Mouse (Mus musculus): ENCODE data around the gene Fbxl13. TPM values are rescaled to one million over a fixed set of nuclear protein-coding genes. Genes with fewer than 3 reads are reported as not detected.

The Fbxl13 gene
- polyA plus RNA-seq, 1 experiment from 2014 or later = 0.07 TPM

- Histone ChIP-seq H3K9ac (ENCODE audit: low read depth, low read length) (no peak overlapping the region), H3K4me1 (replicated peaks; ENCODE audit: control insufficient read depth, insufficient read depth, low read length) (0 out of 2 replicates have a peak, but pooled peaks cover 2% of the 10 kb centered on the region), H3K4me2 (replicated peaks; ENCODE audit: low read depth) (no peak overlapping the region), H3K27me3 (replicated peaks; ENCODE audit: control insufficient read depth, insufficient read depth, low read length) (no peaks in the 10 kb centered on the region), H3K27ac (ENCODE audit: low read depth, low read length) (no peak overlapping the region), H3K4me3 (ENCODE audit: low read depth, low read length) (no peak overlapping the region), H3K36me3 (ENCODE audit: control insufficient read depth, insufficient read depth) (no peaks in the 10 kb centered on the region), H3K9me3 (ENCODE audit: control insufficient read depth) (no peaks in the 10 kb centered on the region)
- ATAC-seq = no peak
- no peak for TF ChIP-seq CTCF (IDR thresholded peaks at IDR 0.05; ENCODE audit: low read depth)
- WGBS = 75% methylated on average over 4 of the region's 4 CpGs
Measured at GRCm38 (mm10) chr5:21542226-21542625, 103.2 kb downstream of the Fbxl13 start.

DNA sequence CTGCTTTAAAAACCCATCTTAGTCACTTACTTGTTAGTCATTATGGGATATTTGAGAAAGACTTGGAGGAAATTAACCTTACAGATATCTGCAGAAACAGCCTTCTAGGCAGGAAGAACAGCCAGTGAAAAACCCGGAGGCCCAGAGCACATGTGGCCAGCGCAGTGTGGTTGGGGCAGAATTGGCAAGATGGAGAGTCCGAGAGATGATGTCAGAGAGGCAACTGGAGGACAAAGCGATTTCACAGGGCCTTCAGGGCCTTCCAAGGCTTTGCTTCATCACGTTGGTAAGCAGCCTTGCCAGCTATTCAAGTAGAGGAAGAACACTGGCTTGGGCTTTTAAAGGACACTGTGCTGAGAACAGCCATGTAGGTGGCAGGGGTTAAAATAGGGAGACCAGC lies 112.5 kb downstream of the Fbxl13 start:
- no peaks in the 10 kb centered on the region for H3K27me3 ChIP-seq (replicated peaks; ENCODE audit: control insufficient read depth, insufficient read depth, low read length)

DNA sequence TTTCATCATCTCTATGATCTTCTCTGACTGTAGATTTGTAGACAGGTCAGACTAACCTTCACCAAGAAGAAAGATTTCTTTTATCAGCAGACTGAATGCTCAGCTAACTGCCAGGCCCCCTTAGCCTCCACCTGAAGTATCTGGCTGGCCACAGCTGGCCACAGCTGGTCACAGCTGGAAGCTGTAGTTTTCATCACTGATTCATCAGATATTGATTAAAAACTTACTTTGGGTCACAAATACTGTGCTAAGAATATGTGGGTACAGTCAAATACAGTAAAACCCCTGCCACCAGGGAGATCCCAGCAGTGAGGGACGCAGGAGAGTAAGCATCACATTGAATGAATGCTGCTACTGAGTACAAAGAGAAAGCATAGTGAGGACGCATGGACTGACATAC lies 113.3 kb downstream of the Fbxl13 start:
- no peak overlapping the region for H3K4me3 ChIP-seq (ENCODE audit: low read depth, low read length)
- H3K9ac ChIP-seq (ENCODE audit: low read depth, low read length) = no peak overlapping the region
- WGBS = 90% methylated on average over 2 of the region's 2 CpGs
- no peak for TF ChIP-seq CTCF (IDR thresholded peaks at IDR 0.05; ENCODE audit: low read depth)
- H3K27me3 ChIP-seq (replicated peaks; ENCODE audit: control insufficient read depth, insufficient read depth, low read length) = no peaks in the 10 kb centered on the region
- H3K9me3 ChIP-seq (ENCODE audit: control insufficient read depth) = no peaks in the 10 kb centered on the region
- H3K4me2 ChIP-seq (replicated peaks; ENCODE audit: low read depth) = no peak overlapping the region
- H3K36me3 ChIP-seq (ENCODE audit: control insufficient read depth, insufficient read depth) = no peaks in the 10 kb centered on the region
- no peak for ATAC-seq
- no peak overlapping the region for H3K27ac ChIP-seq (ENCODE audit: low read depth, low read length)
- H3K4me1 ChIP-seq (replicated peaks; ENCODE audit: control insufficient read depth, insufficient read depth, low read length) = 0 out of 2 replicates have a peak, but pooled peaks cover 5% of the 10 kb centered on the region

More for the DNA sequence above, 112.5 kb downstream of the Fbxl13 start:
- ATAC-seq = no peak
- no peak overlapping the region for H3K27ac ChIP-seq (ENCODE audit: low read depth, low read length)
- WGBS = 88% methylated on average over 5 of the region's 5 CpGs
- H3K9me3 ChIP-seq (ENCODE audit: control insufficient read depth) = no peaks in the 10 kb centered on the region
- H3K4me2 ChIP-seq (replicated peaks; ENCODE audit: low read depth) = no peak overlapping the region
- TF ChIP-seq CTCF (IDR thresholded peaks at IDR 0.05; ENCODE audit: low read depth) = no peak
- H3K9ac ChIP-seq (ENCODE audit: low read depth, low read length) = no peak overlapping the region
- no peak overlapping the region for H3K4me3 ChIP-seq (ENCODE audit: low read depth, low read length)
- no peaks in the 10 kb centered on the region for H3K36me3 ChIP-seq (ENCODE audit: control insufficient read depth, insufficient read depth)
- H3K4me1 ChIP-seq (replicated peaks; ENCODE audit: control insufficient read depth, insufficient read depth, low read length) = 0 out of 2 replicates have a peak, but pooled peaks cover 5% of the 10 kb centered on the region

- Histone ChIP-seq H3K27me3 (replicated peaks; ENCODE audit: control insufficient read depth, insufficient read depth, low read length) (no peaks in the 10 kb centered on the region), H3K9me3 (ENCODE audit: control insufficient read depth) (no peaks in the 10 kb centered on the region), H3K4me1 (replicated peaks; ENCODE audit: control insufficient read depth, insufficient read depth, low read length) (0 out of 2 replicates have a peak, but pooled peaks cover 5% of the 10 kb centered on the region), H3K27ac (ENCODE audit: low read depth, low read length) (no peak overlapping the region), H3K36me3 (ENCODE audit: control insufficient read depth, insufficient read depth) (no peaks in the 10 kb centered on the region), H3K4me2 (replicated peaks; ENCODE audit: low read depth) (no peak overlapping the region), H3K9ac (ENCODE audit: low read depth, low read length) (no peak overlapping the region), H3K4me3 (ENCODE audit: low read depth, low read length) (no peak overlapping the region)
- TF ChIP-seq CTCF (IDR thresholded peaks at IDR 0.05; ENCODE audit: low read depth) = no peak
- 77% methylated on average over 8 of the region's 8 CpGs for WGBS
- no peak for ATAC-seq
Measured at GRCm38 (mm10) chr5:21529110-21529720, 116.2 kb downstream of the Fbxl13 start.

GRCm38 (mm10) chr5:21528068-21528842 lies 117.2 kb downstream of the Fbxl13 start:
- no peaks in the 10 kb centered on the region for H3K36me3 ChIP-seq (ENCODE audit: control insufficient read depth, insufficient read depth)
- H3K27me3 ChIP-seq (replicated peaks; ENCODE audit: control insufficient read depth, insufficient read depth, low read length) = no peaks in the 10 kb centered on the region
- no peak overlapping the region for H3K9ac ChIP-seq (ENCODE audit: low read depth, low read length)
- H3K4me3 ChIP-seq (ENCODE audit: low read depth, low read length) = no peak overlapping the region
- TF ChIP-seq CTCF (IDR thresholded peaks at IDR 0.05; ENCODE audit: low read depth) = no peak
- WGBS = 62% methylated on average over 15 of the region's 15 CpGs
- no peaks in the 10 kb centered on the region for H3K9me3 ChIP-seq (ENCODE audit: control insufficient read depth)
- H3K27ac ChIP-seq (ENCODE audit: low read depth, low read length) = no peak overlapping the region
- H3K4me2 ChIP-seq (replicated peaks; ENCODE audit: low read depth) = no peak overlapping the region
- ATAC-seq = no peak
- 0 out of 2 replicates have a peak, but pooled peaks cover 5% of the 10 kb centered on the region for H3K4me1 ChIP-seq (replicated peaks; ENCODE audit: control insufficient read depth, insufficient read depth, low read length)

- Histone ChIP-seq H3K27me3 (replicated peaks; ENCODE audit: control insufficient read depth, insufficient read depth, low read length) (no peaks in the 10 kb centered on the region), H3K4me2 (replicated peaks; ENCODE audit: low read depth) (no peak overlapping the region), H3K4me1 (replicated peaks; ENCODE audit: control insufficient read depth, insufficient read depth, low read length) (0 out of 2 replicates have a peak, but pooled peaks cover 5% of the 10 kb centered on the region), H3K9ac (ENCODE audit: low read depth, low read length) (no peak overlapping the region), H3K27ac (ENCODE audit: low read depth, low read length) (no peak overlapping the region), H3K36me3 (ENCODE audit: control insufficient read depth, insufficient read depth) (no peaks in the 10 kb centered on the region), H3K9me3 (ENCODE audit: control insufficient read depth) (no peaks in the 10 kb centered on the region), H3K4me3 (ENCODE audit: low read depth, low read length) (no peak overlapping the region)
- no peak for ATAC-seq
- 52% methylated on average over 4 of the region's 4 CpGs for WGBS
- no peak for TF ChIP-seq CTCF (IDR thresholded peaks at IDR 0.05; ENCODE audit: low read depth)
Measured at GRCm38 (mm10) chr5:21527488-21527911, 117.9 kb downstream of the Fbxl13 start.
